Mouse (Mus musculus) kidney, postnatal 0 days (tissue): ENCODE data around the gene Copz1. TPM values are rescaled to one million over a fixed set of nuclear protein-coding genes. Genes with fewer than 3 reads are reported as not detected.
"Not testable (repeated sequence)": the region's sequence is repeated elsewhere in the genome, so short reads cannot be mapped to it uniquely, and the experiment has no call there.

Source experiments
- ATAC-seq: fragments of 200-750 bp; cut with Nextera tagmentation; replicated peaks from 2 replicates; pipeline ENCODE4 v1.8.0; 2017; ENCODE audit warnings: low read depth, moderate number of reproducible peaks, moderate TSS enrichment, moderate library complexity; ENCODE audit not compliant: low FRiP score
- DNase-seq: peaks from one replicate; pipeline ENCODE4 v3.0.0-alpha.2; 2016; ENCODE audit warnings: low spot score
- H3K27ac ChIP-seq: fragments of 300-500 bp; sonication (generic); 2 replicates; pipeline ENCODE4 v1.5.1; 2014; ENCODE audit warnings: mild to moderate bottlenecking
- H3K27me3 ChIP-seq: fragments of 300-500 bp; sonication (generic); 2 replicates; pipeline ENCODE4 v1.6.1; 2014; ENCODE audit warnings: low read length, mixed read lengths; ENCODE audit not compliant: insufficient read depth
- H3K36me3 ChIP-seq: fragments of 300-500 bp; sonication (generic); 2 replicates; pipeline ENCODE4 v1.6.1; 2014; ENCODE audit warnings: low read length, mixed read lengths; ENCODE audit not compliant: insufficient read depth
- H3K4me1 ChIP-seq: fragments of 300-500 bp; sonication (generic); replicated peaks from 2 replicates; pipeline ENCODE4 v1.6.1; 2014; ENCODE audit warnings: antibody characterized with exemption, low read length, mixed read lengths; ENCODE audit not compliant: insufficient read depth
- H3K4me2 ChIP-seq: fragments of 300-500 bp; sonication (generic); 2 replicates; pipeline ENCODE4 v1.6.1; 2014; ENCODE audit warnings: mild to moderate bottlenecking, low read length, moderate library complexity, mixed read lengths
- H3K4me3 ChIP-seq: fragments of 300-500 bp; sonication (generic); replicated peaks from 2 replicates; pipeline ENCODE4 v1.5.1; 2014; ENCODE audit warnings: low read depth, low read length
- H3K9ac ChIP-seq: fragments of 300-500 bp; sonication (generic); 2 replicates; pipeline ENCODE4 v1.6.1; 2014; ENCODE audit warnings: low read depth, low read length
- H3K9me3 ChIP-seq: fragments of 300-500 bp; sonication (generic); replicated peaks from 2 replicates; pipeline ENCODE4 v1.6.1; 2016; ENCODE audit warnings: low read length, inconsistent platforms, mixed read lengths
- CTCF ChIP-seq: IDR thresholded peaks from 2 replicates; pipeline ENCODE4 v1.5.1; 2016; ENCODE audit warnings: antibody characterized with exemption, low read depth, mild to moderate bottlenecking, moderate library complexity
- WGBS: fragments of 180-500 bp; shearing (Covaris S2); extraction: QIAGEN DNeasy Blood & Tissue Kit; methylation state at CpG from one replicate; pipeline ENCODE4 v1.1.7; 2014; 5-methylcytosine and 5-hydroxymethylcytosine counted together
- polyA plus RNA-seq: library from polyadenylated mRNA; unstranded; fragments of >200 nt; fragmentation: Nextera tagmentation; extraction: Ambion mirVana; gene quantifications from 2 replicates; pipeline ENCODE4 v1.2.1, GENCODE M21; 2015

The Copz1 gene
- polyA plus RNA-seq, 1 experiment from 2014 or later = 237 TPM

- no peak for TF ChIP-seq CTCF
- WGBS = 12% methylated on average over 15 of the region's 15 CpGs
- Histone ChIP-seq H3K4me1 (peaks cover 17% of the 10 kb centered on the region), H3K36me3 (no peaks in the 10 kb centered on the region), H3K27me3 (no peaks in the 10 kb centered on the region), H3K27ac (0 out of 2 replicates have a peak within 1 kb of the TSS, but pooled peaks have one; percentile 10), H3K4me3 (peak within 1 kb of the TSS; percentile 11; the same call in 1 of the 2 replicates), H3K9me3 (no peaks in the 10 kb centered on the region), H3K9ac (no peak within 1 kb of the TSS), H3K4me2 (peak within 1 kb of the TSS; percentile 51)
- ATAC-seq = peak; percentile 56
- DNase-seq = no peak
Measured at GRCm38 (mm10) chr15:103257790-103258728, 14.5 kb upstream of the Copz1 start, which contains the start of gene Nfe2. TSS of gene Nfe2 (minus strand) at chr15:103258403.

GRCm38 (mm10) chr15:103259162-103259561 lies 13.4 kb upstream of the Copz1 start:
- Histone ChIP-seq H3K4me2 (no peak overlapping the region), H3K4me3 (no peak overlapping the region), H3K9ac (no peak overlapping the region), H3K27me3 (no peaks in the 10 kb centered on the region), H3K36me3 (no peaks in the 10 kb centered on the region), H3K9me3 (no peaks in the 10 kb centered on the region), H3K27ac (no peak overlapping the region), H3K4me1 (peaks cover 17% of the 10 kb centered on the region)
- no peak for DNase-seq
- no peak for ATAC-seq
- no peak for TF ChIP-seq CTCF
- 87% methylated on average over 5 of the region's 5 CpGs for WGBS

GRCm38 (mm10) chr15:103259989-103260388 lies 12.5 kb upstream of the Copz1 start:
- TF ChIP-seq CTCF = no peak
- 42% methylated on average over 1 of the region's 1 CpGs for WGBS
- DNase-seq = no peak
- no peak overlapping the region for H3K4me2 ChIP-seq
- no peaks in the 10 kb centered on the region for H3K9me3 ChIP-seq
- peaks cover 12% of the 10 kb centered on the region for H3K4me1 ChIP-seq
- no peak overlapping the region for H3K9ac ChIP-seq
- no peaks in the 10 kb centered on the region for H3K36me3 ChIP-seq
- no peaks in the 10 kb centered on the region for H3K27me3 ChIP-seq
- H3K4me3 ChIP-seq = no peak overlapping the region
- no peak overlapping the region for H3K27ac ChIP-seq
- no peak for ATAC-seq

GRCm38 (mm10) chr15:103264794-103265193 lies 7.7 kb upstream of the Copz1 start:
- TF ChIP-seq CTCF = no peak
- no peak overlapping the region for H3K4me3 ChIP-seq
- DNase-seq (no peak), ATAC-seq (no peak)
- 96% methylated on average over 2 of the region's 2 CpGs for WGBS
- H3K36me3 ChIP-seq = no peaks in the 10 kb centered on the region
- H3K4me1 ChIP-seq = no peaks in the 10 kb centered on the region
- H3K9me3 ChIP-seq = no peaks in the 10 kb centered on the region
- H3K27me3 ChIP-seq = no peaks in the 10 kb centered on the region
- H3K9ac ChIP-seq = no peak overlapping the region
- H3K4me2 ChIP-seq = no peak overlapping the region
- H3K27ac ChIP-seq = no peak overlapping the region

DNA sequence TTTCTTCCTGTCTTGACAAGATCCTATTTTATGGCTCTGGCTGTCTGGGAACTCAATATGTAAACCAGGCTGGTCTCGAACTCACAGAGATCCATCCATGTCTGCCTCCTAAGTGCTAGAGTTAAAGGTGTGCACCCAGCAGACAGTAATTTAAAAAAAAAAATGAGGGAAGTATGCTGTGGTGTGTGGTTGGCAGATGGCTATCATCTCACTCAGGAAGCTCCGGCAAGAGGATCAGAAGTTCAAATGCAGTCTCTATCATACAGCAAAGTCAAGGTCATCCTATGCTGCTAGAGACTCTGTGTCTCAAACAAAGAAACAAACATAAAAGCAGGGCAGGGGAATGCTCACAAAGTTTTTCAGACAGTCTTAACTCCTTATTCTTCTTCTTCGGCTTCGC lies 3.6 kb upstream of the Copz1 start:
- Histone ChIP-seq H3K27me3 (no peaks in the 10 kb centered on the region), H3K9me3 (no peaks in the 10 kb centered on the region), H3K4me3 (no peak overlapping the region), H3K9ac (no peak overlapping the region), H3K4me1 (peaks cover 5% of the 10 kb centered on the region; the same call in 1 of the 2 replicates), H3K4me2 (no peak overlapping the region), H3K27ac (no peak overlapping the region), H3K36me3 (no peaks in the 10 kb centered on the region)
- 77% methylated on average over 4 of the region's 4 CpGs for WGBS
- TF ChIP-seq CTCF = no peak
- no peak for DNase-seq
- no peak for ATAC-seq

DNA sequence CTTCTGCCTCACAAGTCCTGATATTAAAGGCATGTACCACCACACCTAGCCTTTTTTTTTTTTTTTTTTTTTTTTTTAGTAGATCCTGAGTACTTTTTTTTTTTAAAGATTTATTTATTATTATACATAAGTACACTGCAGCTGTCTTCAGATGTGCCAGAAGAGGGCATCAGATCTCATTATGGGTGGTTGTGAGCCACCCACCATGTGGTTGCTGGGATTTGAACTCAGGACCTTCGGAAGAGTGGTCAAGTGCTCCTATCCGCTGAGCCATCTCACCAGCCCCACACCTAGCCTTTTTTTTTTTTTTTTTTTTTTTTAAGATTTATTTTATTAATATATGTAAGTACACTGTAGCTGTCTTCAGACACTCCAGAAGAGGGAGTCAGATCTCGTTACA lies 3.4 kb downstream of the Copz1 start:
- WGBS = 91% methylated on average over 3 of the region's 3 CpGs
- not testable (repeated sequence) for H3K9me3 ChIP-seq, H3K36me3 ChIP-seq, DNase-seq, H3K4me2 ChIP-seq, ATAC-seq, H3K27me3 ChIP-seq, H3K4me3 ChIP-seq, H3K27ac ChIP-seq, H3K9ac ChIP-seq
- H3K4me1 ChIP-seq = peaks cover 14% of the 10 kb centered on the region; the same call in 1 of the 2 replicates
